Mouse (Mus musculus): ENCODE measurements around the gene Eme2.

Gene Eme2

GRCm38 (mm10) chr17:24896993-24897269, 2.0 kb upstream of the Eme2 start:
- no peak for ATAC-seq (ENCODE audit: low TSS enrichment)

DNA sequence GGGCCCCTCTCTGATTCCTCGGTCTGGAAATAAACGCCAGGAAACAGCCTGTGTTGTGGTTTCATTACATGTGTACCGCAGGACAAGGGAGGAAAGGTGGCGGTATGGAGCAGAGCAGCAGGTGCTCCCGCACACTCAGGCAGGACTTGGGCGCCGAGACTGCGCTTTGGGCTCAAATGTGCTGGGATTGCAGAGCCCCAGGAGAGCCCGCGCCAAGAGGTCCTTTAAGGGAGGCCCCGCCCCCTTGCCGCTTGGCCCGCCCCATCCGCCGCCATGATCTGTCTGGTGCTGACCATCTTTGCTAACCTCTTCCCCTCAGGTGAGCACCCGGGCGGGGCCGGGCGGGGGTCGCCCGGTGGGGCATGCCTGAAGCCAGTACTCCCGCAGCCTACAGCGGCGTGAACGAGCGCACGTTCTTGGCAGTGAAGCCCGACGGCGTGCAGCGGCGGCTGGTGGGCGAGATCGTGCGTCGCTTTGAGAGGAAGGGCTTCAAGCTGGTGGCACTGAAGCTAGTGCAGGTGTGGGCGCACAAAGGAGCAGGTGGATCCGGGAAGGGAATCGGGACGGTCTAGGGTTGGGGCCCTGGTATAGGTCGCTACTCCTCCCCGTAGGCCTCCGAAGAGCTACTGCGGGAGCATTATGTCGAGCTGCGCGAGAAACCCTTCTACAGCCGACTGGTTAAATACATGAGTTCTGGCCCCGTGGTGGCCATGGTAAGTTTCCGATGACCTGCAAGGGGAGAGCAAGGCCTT, 1.5 kb upstream of the Eme2 start, which contains the start of gene Nme3:
Gene Nme3, plus strand, starts transcription at position 260 of the 752 bp plus-strand sequence.
- peak; percentile 22 for ATAC-seq (ENCODE audit: low TSS enrichment)

- ATAC-seq (ENCODE audit: low TSS enrichment), result no peak
Observed at GRCm38 (mm10) chr17:24895571-24896240, 819 bp upstream of the Eme2 start.

DNA sequence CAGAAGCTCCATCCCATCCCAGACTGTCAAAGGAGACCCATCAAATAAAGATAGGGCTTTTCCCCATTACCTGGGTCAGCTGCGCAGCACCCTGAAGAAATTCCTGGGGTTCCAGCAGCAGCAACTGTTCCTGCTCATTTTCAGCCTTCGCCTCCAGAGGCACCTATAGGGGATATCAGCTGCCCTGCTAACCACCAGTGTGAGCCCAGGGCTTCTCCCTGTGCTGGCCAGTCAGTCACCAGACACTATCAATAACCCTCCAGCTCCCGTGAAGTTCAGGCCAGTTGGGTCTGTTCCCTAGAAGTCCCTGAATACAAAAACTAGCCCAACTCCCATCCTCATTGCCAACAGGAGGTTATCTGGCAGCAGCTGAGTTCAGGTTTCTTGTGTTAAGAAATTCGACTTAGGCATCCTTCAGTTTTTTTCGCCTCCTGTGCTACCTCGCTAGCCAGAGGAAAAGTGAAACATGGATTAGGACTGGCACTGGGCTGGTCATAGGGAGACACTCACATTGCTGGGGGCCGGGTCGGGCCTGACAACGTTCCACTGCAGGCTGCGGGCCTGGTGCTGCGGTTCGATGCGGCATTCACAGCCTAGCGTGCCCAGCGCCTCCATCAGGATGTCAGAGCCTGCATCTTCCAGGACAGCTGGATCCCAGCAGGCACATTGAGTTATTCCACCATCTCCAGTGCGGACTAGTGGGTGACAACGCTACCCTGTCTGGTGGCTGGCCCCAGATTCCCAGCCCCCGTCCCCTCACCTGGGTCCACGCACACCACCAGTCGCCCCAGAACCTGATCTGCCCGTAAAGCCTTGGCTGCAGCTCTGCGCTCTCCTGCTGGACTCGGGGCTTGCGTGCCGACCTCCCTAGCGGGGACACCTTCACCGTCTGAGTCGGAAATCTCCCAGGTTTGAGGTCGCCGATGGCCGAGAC, 559 bp downstream of the Eme2 start:
- no peak for ATAC-seq (ENCODE audit: low TSS enrichment)

GRCm38 (mm10) chr17:24893276-24893675, 1.6 kb downstream of the Eme2 start:
- ATAC-seq (ENCODE audit: low TSS enrichment), result no peak

DNA sequence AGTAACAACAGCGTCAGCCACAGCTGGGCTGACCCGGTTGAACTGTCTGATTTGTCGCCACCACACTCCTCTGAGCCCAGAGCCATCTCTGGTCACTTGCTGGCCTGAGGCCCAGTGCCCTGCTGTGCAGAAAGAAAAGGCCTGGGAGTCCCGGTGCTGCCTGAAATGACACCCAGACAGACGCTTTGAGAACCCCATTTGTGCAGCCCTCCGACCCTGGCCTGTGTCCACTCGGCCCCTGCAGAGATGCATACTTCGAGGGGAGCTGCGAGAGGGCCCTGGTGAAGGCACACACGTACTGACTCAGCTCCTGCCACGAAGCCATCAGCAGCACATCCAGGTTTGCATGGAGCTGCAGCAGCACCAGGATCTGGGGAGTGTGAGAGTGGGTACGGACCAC, 2.1 kb downstream of the Eme2 start:
- ATAC-seq (ENCODE audit: low TSS enrichment), result no peak

DNA sequence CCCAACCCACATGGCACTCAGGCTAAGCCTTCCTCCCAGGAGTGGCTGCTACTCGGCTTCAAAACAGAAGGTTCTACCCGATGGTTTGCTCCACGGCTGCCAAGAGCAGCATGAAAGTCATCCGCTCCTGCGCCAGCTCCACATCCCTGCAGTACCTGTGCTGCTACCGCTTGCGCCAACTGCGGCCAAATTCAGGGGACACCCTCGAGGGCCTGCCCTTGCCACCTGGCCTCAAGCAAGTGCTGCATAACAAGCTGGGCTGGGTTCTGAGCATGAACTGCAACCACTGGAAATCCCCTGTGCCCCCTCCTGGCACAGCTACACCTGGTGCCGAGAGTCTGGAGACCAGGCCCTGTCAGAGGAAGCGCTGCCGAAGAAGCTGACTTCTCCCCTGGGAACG, 3.6 kb downstream of the Eme2 start:
- no peak for ATAC-seq (ENCODE audit: low TSS enrichment)

DNA sequence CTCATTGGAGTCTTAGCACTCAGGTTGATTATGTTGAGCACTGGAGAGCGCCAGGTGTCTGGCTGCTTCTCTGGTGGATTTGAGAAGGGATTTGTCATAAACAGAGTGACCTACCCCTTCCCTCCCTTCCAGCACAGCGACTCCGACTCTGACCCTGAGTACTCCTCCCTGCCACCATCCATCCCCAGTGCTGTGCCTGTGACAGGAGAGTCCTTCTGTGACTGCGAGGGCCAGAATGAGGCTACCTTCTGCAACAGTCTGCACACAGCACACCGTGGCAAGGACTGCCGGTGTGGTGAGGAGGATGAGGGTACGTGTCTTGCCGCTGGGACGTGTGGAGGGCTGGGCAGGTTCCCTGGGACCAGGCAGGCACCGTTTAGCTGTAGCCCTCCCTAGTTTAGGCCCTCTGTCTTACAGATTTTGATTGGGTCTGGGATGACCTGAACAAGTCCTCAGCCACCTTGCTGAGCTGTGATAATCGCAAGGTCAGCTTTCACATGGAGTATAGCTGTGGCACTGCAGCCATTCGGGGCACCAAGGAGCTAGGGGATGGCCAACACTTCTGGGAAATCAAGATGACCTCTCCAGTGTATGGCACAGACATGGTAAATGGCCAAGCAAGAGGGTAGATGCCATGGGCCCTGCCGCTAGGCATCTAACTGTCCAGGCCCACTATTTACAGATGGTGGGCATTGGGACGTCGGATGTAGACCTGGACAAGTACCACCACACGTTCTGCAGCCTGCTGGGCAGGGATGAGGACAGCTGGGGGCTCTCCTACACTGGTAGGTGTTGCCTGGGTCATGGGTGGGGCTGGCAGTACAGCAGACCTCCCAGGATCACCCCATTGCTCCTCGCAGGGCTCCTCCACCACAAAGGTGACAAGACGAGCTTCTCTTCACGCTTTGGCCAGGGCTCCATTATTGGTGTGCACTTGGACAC, 4.5 kb downstream of the Eme2 start:
- no peak for ATAC-seq (ENCODE audit: low TSS enrichment)

DNA sequence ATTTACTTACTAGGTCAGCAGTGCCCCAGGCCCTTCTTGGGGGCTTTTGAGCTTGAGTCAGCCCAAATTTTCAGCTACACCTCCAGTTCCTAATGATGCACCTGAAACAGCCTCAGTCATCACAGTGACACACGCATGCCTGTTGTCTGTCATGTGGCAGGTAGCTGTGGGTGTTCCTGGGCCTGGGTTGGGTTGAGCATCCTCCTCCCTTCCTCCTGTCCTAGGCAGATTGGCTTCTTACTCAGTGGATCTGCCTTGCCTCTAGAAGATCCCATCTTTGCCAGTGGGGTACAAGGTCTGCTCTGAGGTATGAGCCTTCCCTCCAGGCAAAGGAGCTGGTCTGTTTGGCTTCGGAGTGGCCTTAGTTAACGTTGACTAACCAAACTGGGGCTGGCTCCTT, 6.0 kb downstream of the Eme2 start:
- ATAC-seq (ENCODE audit: low TSS enrichment), result no peak

- ATAC-seq (ENCODE audit: low TSS enrichment), result no peak
Observed at GRCm38 (mm10) chr17:24887291-24888080, 7.4 kb downstream of the Eme2 start.

- no peak for ATAC-seq (ENCODE audit: low TSS enrichment)
Observed at GRCm38 (mm10) chr17:24886932-24887271, 8.0 kb downstream of the Eme2 start.

- ATAC-seq (ENCODE audit: low TSS enrichment), result peak; percentile 86
Observed at GRCm38 (mm10) chr17:24886134-24886931, 8.6 kb downstream of the Eme2 start, which contains the start of the genes Nubp2 and Spsb3. TSS of gene Nubp2 (minus strand) at chr17:24886349. TSS of gene Spsb3 (plus strand) at chr17:24886643.

- no peak for ATAC-seq (ENCODE audit: low TSS enrichment)
Observed at GRCm38 (mm10) chr17:24885356-24886133, 9.3 kb downstream of the Eme2 start.

DNA sequence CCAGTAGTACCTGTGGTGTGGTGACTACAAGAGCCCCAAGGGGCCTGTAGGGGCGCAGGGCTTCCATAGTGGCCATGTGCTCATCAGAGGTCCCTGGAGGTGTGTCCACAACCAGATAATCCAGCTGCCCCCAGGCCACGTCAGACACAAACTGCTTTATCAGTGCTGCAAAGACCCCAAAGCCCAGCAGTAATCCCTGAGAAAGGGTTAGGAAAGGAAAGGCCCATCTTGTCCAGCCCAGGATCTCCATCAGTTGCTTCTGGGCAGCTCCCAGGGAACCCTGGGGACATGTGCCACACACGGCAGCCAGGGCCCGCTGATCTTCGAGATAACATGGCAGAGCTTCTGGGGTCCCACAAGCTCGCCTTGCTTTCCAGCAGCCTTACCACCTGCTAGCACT, 10.5 kb downstream of the Eme2 start:
- ATAC-seq (ENCODE audit: low TSS enrichment), result no peak

DNA sequence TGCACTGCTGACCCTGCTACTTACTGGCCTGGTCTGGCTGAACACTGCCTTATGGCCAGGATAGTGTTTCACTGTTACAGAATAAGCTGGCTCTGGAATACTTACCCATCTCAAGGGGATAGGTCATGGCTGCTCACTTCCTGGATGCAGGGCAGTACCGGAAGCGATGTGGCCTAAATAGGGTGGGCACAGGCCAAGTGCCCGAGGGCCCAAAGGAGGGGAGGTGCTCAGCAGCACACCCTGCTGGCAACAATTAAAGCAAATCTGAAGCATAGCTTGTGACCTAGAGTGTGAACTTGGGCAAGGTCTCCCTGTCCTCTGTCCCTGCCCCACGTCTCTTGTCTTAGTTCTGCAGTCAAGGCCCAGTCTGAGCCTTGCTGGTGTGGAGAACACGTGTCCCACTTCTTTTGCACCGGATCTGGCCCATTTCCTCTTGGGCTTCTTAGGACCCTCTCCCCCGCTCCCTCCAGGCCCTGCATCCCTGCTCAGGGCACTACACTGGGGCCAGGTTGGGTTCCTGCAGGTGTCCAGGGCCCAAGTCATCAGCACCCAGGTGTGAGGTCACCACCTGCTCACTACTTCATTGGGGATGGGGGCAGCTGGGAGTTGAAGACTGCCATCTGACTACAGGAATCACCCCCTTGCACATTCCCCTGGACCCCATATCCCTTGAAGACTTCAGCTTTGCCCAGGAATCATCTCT, 13.0 kb downstream of the Eme2 start:
- ATAC-seq (ENCODE audit: low TSS enrichment), result no peak

DNA sequence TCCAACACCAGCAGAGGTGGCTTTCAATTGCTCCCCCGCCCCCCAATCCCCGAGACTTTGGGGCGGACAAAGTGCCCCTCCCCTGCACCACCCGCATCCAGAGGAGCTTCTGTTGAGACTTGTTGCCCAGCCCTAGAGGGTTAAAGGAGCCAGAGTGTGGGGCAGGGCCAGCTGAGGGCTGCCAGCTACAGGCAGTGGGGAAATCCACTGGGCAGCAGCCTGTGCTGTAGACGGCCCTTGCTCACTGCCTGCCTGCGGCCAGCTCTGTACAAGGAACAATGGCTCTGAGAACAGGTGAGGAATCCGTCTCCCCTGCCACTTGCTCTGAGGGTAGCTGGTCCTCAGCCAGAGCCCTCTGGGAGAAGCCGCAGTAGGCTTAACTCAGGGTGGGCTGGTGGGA, 16.4 kb downstream of the Eme2 start:
- no peak for ATAC-seq (ENCODE audit: low TSS enrichment)

- no peak for ATAC-seq (ENCODE audit: low TSS enrichment)
Observed at GRCm38 (mm10) chr17:24878117-24878397, 16.8 kb downstream of the Eme2 start.

GRCm38 (mm10) chr17:24877336-24878116, 17.4 kb downstream of the Eme2 start:
- ATAC-seq (ENCODE audit: low TSS enrichment), result no peak
